31 mouse cellular contexts compared by ENCODE assay signal in the genomic region with DNA sequence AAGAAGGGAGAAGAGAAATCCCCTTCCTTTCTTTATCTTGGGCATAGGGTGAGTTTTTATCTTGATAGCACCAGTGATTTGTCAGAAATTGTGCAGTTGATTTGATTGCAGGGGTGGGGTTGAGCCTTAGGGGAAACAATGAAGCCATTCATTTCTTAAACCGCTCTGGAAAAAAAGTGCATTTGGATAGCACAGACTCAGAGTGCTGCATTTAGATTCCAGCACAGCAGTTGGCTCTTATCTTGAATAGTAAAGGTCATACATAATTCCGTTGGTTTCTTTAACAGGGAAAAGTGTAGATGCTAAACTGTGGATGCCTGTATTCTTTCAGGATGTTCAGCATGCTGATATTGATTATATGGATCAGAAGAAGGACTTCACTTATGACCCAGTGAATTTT. TPM values are rescaled to one million over a fixed set of nuclear protein-coding genes. Genes with fewer than 3 reads are reported as not detected.
"Had no signal": no experiment of that assay in that cellular context is flagged by ENCODE, and none has a peak within 500 bp of the region (broad histone marks: within the 10 kb centered on the region; RNA-seq: fewer than 3 reads in every experiment).

No protein-coding gene starts in this region.

- H3K27me3 ChIP-seq: liver, embryonic 13.5 days; stomach, embryonic 15.5 days had no signal

- H3K4me2 ChIP-seq: liver, embryonic 13.5 days; midbrain, embryonic 11.5 days; stomach, embryonic 15.5 days had no signal

- H3K9me3 ChIP-seq: liver, embryonic 13.5 days; stomach, embryonic 15.5 days had no signal

- H3K36me3 ChIP-seq: liver, embryonic 13.5 days; stomach, embryonic 15.5 days had no signal

- H3K4me1 ChIP-seq: liver, embryonic 13.5 days; stomach, embryonic 15.5 days had no signal

- DNase-seq: kidney, postnatal 14 days; kidney, postnatal 4 days; layer of hippocampus, adult 9-11 months; liver, embryonic 13.5 days; lung, adult 2 months; lung, postnatal 14 days; lung, postnatal 4 days; midbrain, embryonic 14.5 days; right cerebral cortex, postnatal 25 days; spleen, adult 18-20 months; thymus, adult 18-20 months; thymus, postnatal 36 days had no signal

- H3K9ac ChIP-seq: liver, embryonic 13.5 days; stomach, embryonic 15.5 days had no signal

- H3K27ac ChIP-seq: layer of hippocampus, adult 2 months; left cerebral cortex, adult 2 months; liver, embryonic 13.5 days; stomach, embryonic 15.5 days had no signal

- H3K4me3 ChIP-seq: layer of hippocampus, adult 2 months; left cerebral cortex, adult 2 months; liver, embryonic 13.5 days; stomach, embryonic 15.5 days had no signal

RNA-seq across cellular contexts. Expression of gene Mgam, which starts 32.3 kb away (rescaled TPM):
- total RNA-seq: layer of hippocampus, adult 2 months; layer of hippocampus, postnatal 25 days; left cerebral cortex, postnatal 36 days had no signal
- polyA plus RNA-seq: limb, embryonic 11.5 days; midbrain, embryonic 11.5 days; midbrain, embryonic 14.5 days had no signal

RNA-seq across cellular contexts. Expression of gene Tas2r138, which starts 47.8 kb away (rescaled TPM):
- total RNA-seq: layer of hippocampus, adult 2 months; layer of hippocampus, postnatal 25 days; left cerebral cortex, adult 2 months; left cerebral cortex, postnatal 10 days; left cerebral cortex, postnatal 36 days; liver, adult 2 months; megakaryocyte progenitor cell, adult 5-6 weeks; megakaryocyte-erythroid progenitor cell, adult 5-6 weeks; midbrain, postnatal 0 days had no signal
- polyA plus RNA-seq: kidney, embryonic 16.5 days; limb, embryonic 11.5 days; limb, embryonic 14.5 days; liver, embryonic 13.5 days; liver, embryonic 16.5 days; lung, adult 2 months; lung, embryonic 16.5 days; midbrain, embryonic 11.5 days; midbrain, embryonic 14.5 days; midbrain, postnatal 0 days; neural tube, embryonic 11.5 days; neural tube, embryonic 14.5 days; stomach, embryonic 15.5 days; testis, adult 2 months had no signal
